Mouse (Mus musculus) C2C12 (cell line): ENCODE results near the gene Myof. TPM values are rescaled to one million over a fixed set of nuclear protein-coding genes. Genes with fewer than 3 reads are reported as not detected.
A peak's percentile ranks its signal among the peaks of the same experiment; 100 is the strongest.

ENCODE experiments used
- H3K27me3 ChIP-seq: one replicate; pipeline ENCODE4 v1.6.1; 2011; ENCODE audit not compliant: control insufficient read depth, insufficient read depth, insufficient read length
- H3K36me3 ChIP-seq: one replicate; pipeline ENCODE4 v1.6.1; 2011; ENCODE audit not compliant: control insufficient read depth, insufficient read depth
- H3K4me3 ChIP-seq: one replicate; pipeline ENCODE4 v1.5.1; 2011; ENCODE audit warnings: mild to moderate bottlenecking, control low read depth; ENCODE audit not compliant: poor library complexity, insufficient read depth, severe bottlenecking
- H3K79me2 ChIP-seq: one replicate; pipeline ENCODE4 v1.6.1; 2011; ENCODE audit not compliant: control insufficient read depth, insufficient read depth
- H3K79me3 ChIP-seq: one replicate; pipeline ENCODE4 v1.6.1; 2011; ENCODE audit warnings: low read depth, control low read depth
- H3ac ChIP-seq: one replicate; pipeline ENCODE3; 2011; ENCODE audit warnings: low read depth; ENCODE audit not compliant: control insufficient read depth, insufficient read length
- CEBPB ChIP-seq: IDR thresholded peaks from one replicate; pipeline ENCODE4 v1.6.1; 2011; ENCODE audit warnings: low read depth, mild to moderate bottlenecking, control low read depth, moderate library complexity
- CTCF ChIP-seq: IDR thresholded peaks from one replicate; pipeline ENCODE4 v1.5.1; 2011; ENCODE audit not compliant: control insufficient read depth, insufficient read depth, insufficient read length
- FOSL1 ChIP-seq: IDR thresholded peaks from one replicate; pipeline ENCODE4 v1.8.0; 2011; ENCODE audit warnings: mild to moderate bottlenecking, low read length; ENCODE audit not compliant: poor library complexity, insufficient read depth, severe bottlenecking
- MAX ChIP-seq: IDR thresholded peaks from one replicate; pipeline ENCODE4 v1.6.1; 2011; ENCODE audit warnings: mild to moderate bottlenecking, control low read depth
- MYOD1 ChIP-seq: IDR thresholded peaks from one replicate; pipeline ENCODE4 v1.6.1; 2011; ENCODE audit warnings: low read depth; ENCODE audit not compliant: control insufficient read depth, insufficient read length
- MYOG ChIP-seq: IDR thresholded peaks from one replicate; pipeline ENCODE4 v1.6.1; 2011; ENCODE audit not compliant: control insufficient read depth, insufficient read length; ENCODE audit errors: extremely low read depth
- USF1 ChIP-seq: IDR thresholded peaks from one replicate; pipeline ENCODE4 v1.6.1; 2011; ENCODE audit warnings: low read depth, mild to moderate bottlenecking, control low read depth, moderate library complexity
- polyA plus RNA-seq: library from polyadenylated mRNA; unstranded; fragments of >200 nt; fragmentation: generic; extraction: Trizol; gene quantifications from one replicate; pipeline ENCODE4 v1.2.1, GENCODE M21; 2012; ENCODE audit warnings: missing spikeins

Myof gene
- polyA plus RNA-seq, 1 experiment = 125 TPM

DNA sequence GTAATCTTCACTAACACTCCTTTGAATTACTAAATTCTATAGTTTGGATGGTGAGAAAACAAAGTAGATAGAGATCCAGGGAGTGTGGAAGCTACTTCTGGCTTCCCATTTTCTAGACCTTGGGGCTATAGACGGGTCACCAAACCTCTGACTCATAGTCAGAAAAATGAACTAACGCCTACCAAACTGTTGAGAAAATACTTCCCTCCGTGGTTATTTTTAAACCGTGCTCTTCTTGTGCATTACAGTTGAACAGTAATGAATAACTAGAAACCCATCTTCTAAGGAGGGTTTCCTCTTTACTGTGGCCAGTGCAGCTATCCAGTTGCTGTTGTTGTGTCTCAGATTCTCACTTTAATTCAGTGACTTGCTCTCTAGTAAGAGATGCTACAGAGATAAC, 20.7 kb downstream of the Myof start:
- H3K27me3 ChIP-seq = no peaks in the 10 kb centered on the region
- H3ac ChIP-seq = no peak overlapping the region
- TF ChIP-seq CEBPB (peak; percentile 9), USF1 (no peak)
- peaks cover 27% of the 10 kb centered on the region for H3K79me3 ChIP-seq
- peaks cover 37% of the 10 kb centered on the region for H3K36me3 ChIP-seq
- no peak overlapping the region for H3K4me3 ChIP-seq
- H3K79me2 ChIP-seq = peaks cover 62% of the 10 kb centered on the region

DNA sequence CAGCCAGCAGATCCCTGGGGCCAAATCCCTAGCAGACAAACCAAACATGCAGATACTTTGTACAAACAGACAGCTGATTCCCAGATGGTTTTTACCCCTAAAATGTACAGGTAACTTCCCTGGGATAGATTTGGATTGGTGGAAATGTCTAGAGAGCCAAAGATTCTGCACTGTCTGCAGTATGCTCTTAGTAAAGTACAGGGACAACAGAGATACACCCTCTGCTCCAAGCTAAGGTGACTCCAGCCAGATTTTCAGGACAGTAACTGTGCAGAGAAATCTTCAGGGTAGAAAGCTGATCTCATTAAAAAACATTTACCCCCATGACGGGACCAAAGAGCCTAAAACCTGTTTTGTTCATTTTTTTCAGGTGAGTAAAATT, 27.5 kb downstream of the Myof start:
- TF ChIP-seq MYOD1 = no peak
- TF ChIP-seq CTCF = no peak
- no peak for TF ChIP-seq FOSL1
- no peak for TF ChIP-seq CEBPB
- TF ChIP-seq MYOG = no peak
- no peak for TF ChIP-seq USF1
- no peak for TF ChIP-seq MAX

DNA sequence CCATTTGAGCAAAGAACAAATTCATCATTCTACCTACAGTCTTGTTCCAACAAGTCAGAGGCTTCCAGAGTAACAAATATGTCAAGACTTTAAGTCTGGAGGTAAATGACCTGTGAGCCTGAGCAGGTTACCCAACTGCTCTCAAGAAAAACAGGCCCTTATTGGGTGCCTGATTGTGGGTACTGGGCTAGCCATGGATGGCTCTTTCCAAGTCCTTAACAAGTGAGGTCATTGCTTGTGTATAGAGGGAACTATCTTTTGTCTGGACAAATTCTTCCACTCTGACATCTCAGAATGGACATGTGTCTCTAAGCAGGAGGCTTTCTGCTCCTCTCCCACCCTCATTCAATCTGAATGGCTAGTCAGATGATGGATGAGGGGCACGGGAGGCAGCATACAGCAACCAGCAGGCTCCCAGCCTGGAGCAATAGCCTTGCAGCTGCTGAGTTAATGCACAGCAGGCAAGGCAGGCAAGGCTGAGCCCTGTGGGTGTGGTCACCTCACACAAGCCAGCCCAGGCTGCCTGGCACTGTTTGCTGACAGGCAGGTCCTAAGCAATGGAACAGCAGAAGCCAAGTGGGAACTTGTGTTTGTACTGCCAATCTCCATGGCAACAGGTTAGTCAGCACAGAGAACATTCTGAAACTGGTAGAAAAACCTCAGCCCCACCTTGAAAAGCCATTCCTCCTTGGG, 28.1 kb downstream of the Myof start:
- peaks cover 13% of the 10 kb centered on the region for H3K79me3 ChIP-seq
- no peak overlapping the region for H3K4me3 ChIP-seq
- H3K79me2 ChIP-seq = peaks cover 39% of the 10 kb centered on the region
- no peaks in the 10 kb centered on the region for H3K27me3 ChIP-seq
- H3K36me3 ChIP-seq = peaks cover 26% of the 10 kb centered on the region
- TF ChIP-seq USF1 (no peak), MAX (peak; percentile 16)
- no peak overlapping the region for H3ac ChIP-seq

More for the DNA sequence above, 27.5 kb downstream of the Myof start:
- Histone ChIP-seq H3ac (no peak overlapping the region), H3K36me3 (peaks cover 26% of the 10 kb centered on the region), H3K79me3 (peaks cover 12% of the 10 kb centered on the region), H3K4me3 (no peak overlapping the region), H3K79me2 (peaks cover 38% of the 10 kb centered on the region), H3K27me3 (no peaks in the 10 kb centered on the region)

DNA sequence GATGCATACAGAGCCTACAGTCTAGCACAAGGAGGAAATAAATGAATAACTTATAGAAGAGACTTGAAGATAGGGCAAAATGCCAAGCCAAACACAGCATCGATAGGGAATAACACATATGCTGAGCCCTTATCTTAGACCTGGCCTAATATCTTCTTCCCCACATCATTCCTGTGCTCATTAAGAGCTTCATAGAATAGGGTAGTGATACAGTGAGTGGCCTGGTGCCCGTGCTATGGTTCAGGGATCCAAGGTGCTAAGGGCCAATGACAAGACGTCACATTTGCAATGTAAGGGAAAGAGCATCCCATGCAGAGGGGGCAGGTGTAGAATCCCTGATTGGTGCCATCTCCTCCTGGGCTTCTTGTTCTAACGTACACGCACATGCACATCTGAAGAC, 28.9 kb downstream of the Myof start:
- peaks cover 27% of the 10 kb centered on the region for H3K36me3 ChIP-seq
- no peaks in the 10 kb centered on the region for H3K27me3 ChIP-seq
- H3K79me3 ChIP-seq = peaks cover 16% of the 10 kb centered on the region
- no peak overlapping the region for H3ac ChIP-seq
- peaks cover 41% of the 10 kb centered on the region for H3K79me2 ChIP-seq
- H3K4me3 ChIP-seq = no peak overlapping the region
- TF ChIP-seq CEBPB = no peak
- no peak for TF ChIP-seq USF1
- no peak for TF ChIP-seq MYOG
- TF ChIP-seq MYOD1 = no peak
- no peak for TF ChIP-seq FOSL1
- TF ChIP-seq CTCF = no peak
- TF ChIP-seq MAX = no peak

DNA sequence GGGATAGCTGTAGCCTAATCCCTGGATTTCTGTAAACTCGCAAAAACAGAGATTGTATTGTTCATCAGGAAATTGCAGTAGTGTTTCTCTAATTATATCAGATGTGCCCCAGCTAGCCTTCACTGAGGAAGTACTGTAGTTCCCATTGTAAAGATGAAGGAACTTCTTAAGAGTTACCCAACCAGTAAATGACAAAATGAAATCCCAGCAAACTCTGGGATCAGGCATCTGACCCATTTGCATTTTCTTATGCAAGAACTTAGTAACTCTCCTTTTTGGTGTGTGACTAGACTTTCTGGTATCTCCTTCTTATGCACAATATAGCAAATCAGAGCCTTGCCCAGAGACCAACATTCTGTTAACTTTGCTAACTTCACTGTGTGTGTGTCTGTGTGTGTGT, 32.0 kb downstream of the Myof start:
- H3K4me3 ChIP-seq = no peak overlapping the region
- TF ChIP-seq MAX (no peak), CEBPB (no peak), MYOG (no peak), USF1 (no peak), FOSL1 (no peak), CTCF (no peak), MYOD1 (no peak)
- no peaks in the 10 kb centered on the region for H3K27me3 ChIP-seq
- H3ac ChIP-seq = no peak overlapping the region
- H3K36me3 ChIP-seq = peaks cover 49% of the 10 kb centered on the region
- peaks cover 64% of the 10 kb centered on the region for H3K79me2 ChIP-seq
- H3K79me3 ChIP-seq = peaks cover 38% of the 10 kb centered on the region

DNA sequence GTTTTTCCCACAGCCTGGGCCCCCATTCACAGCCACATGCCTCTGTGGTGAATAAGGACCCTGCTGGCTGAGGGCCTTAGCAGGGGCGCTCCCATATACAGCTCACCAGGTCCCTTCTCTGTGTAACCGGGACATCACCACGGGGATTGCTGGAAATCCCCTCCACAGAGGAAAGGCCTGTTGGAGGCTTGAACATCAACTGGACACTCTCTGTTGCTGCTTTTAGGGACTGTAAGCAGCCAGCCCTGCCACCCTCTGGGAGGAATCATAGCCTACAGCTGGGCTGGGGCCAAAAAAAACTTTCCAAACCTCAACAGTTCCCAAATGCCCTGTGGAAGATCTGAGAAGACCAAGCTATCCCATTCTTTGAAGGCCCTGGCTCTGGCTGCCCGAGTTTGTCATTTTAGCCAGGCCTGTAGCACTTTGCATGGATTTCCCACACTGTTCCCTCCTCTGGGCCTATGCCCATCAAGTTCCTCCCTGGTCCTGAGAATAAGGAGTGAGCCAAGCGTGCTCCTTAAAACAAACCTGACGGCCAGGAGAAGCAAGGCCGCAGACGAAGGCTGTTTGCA, 38.5 kb downstream of the Myof start:
- H3K79me3 ChIP-seq = peaks cover 57% of the 10 kb centered on the region
- H3K79me2 ChIP-seq = peaks cover 95% of the 10 kb centered on the region
- TF ChIP-seq USF1 (no peak), CTCF (no peak)
- no peaks in the 10 kb centered on the region for H3K27me3 ChIP-seq
- no peak overlapping the region for H3K4me3 ChIP-seq
- H3ac ChIP-seq = no peak overlapping the region
- H3K36me3 ChIP-seq = peaks cover 44% of the 10 kb centered on the region
